Mouse (Mus musculus) heart, postnatal 0 days (tissue): ENCODE data around the gene Prpf40b.

Source experiments
- CTCF ChIP-seq: IDR thresholded peaks from 2 replicates; pipeline ENCODE4 v1.5.1; 2016; ENCODE audit warnings: antibody characterized with exemption, control low read depth, low read depth
- EP300 ChIP-seq: IDR thresholded peaks from 2 replicates; pipeline ENCODE4 v1.6.1; 2016; ENCODE audit warnings: antibody characterized with exemption, low read depth

GRCm38 (mm10) chr15:99294287-99294686 lies 600 bp upstream of the Prpf40b start:
- TF ChIP-seq CTCF = no peak
- TF ChIP-seq EP300 = no peak; the same call in 1 of the 2 replicates
